Mouse (Mus musculus) erythroblast, embryonic 14.5 days (primary cell): ENCODE measurements at regions not wholly inside any gene's neighbourhood (a gene's known extent, or its start where the extent isn't known, plus 50 kb on each side); places are given as distances from the start of the nearest gene placed in this dataset.
"Not testable (repeated sequence)": the region's sequence is repeated elsewhere in the genome, so short reads cannot be mapped to it uniquely, and the experiment has no call there.

Source experiments
- GATA1 ChIP-seq: IDR thresholded peaks from 2 replicates; pipeline ENCODE4 v1.6.1; 2012; ENCODE audit warnings: low read length, inconsistent platforms, mixed read lengths
- TAL1 ChIP-seq: IDR thresholded peaks from 3 replicates; pipeline ENCODE4 v1.6.1; 2012; ENCODE audit warnings: low read length, inconsistent platforms, mixed read lengths

- not testable (repeated sequence) for TF ChIP-seq TAL1, GATA1
Measured at GRCm38 (mm10) chr14:52821617-52822016, 326.1 kb upstream of the Olfr1507 start.
